Mouse (Mus musculus) c-Kit-positive CD71-positive TER-119-positive erythroid progenitor cells, embryonic 14.5 days (primary cell): ENCODE measurements around the gene E130114P18Rik.

ENCODE experiments used
- DNase-seq: peaks from one replicate; pipeline ENCODE4 v3.0.0-alpha.2; 2013; ENCODE audit warnings: low spot score

E130114P18Rik gene

DNA sequence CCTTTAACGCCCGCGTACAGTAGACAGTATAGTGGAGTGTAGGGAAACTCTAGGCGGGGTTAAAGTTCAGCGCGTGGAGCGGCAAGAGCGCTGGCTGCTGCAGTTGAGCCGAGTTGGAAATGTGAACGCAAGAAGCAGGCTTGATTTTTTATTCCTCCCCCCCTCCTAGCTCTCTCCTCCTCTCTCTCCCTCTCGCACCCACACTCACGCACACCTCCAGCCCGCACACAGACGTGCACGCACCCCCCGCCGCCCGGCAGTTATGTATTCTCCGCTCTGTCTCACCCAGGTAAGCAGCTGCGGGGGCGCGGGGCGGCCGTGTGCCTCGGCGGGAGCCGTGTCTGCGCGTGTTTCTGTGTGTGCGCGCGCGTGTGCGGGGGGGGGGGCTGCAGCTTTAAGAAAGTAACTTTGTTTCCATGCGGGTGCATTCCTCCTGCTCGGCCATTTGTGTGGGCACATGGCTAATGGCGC, at the start of gene E130114P18Rik:
TSS of gene E130114P18Rik (minus strand) at position 373 of the 471 bp plus-strand sequence.
- DNase-seq: no peak

DNA sequence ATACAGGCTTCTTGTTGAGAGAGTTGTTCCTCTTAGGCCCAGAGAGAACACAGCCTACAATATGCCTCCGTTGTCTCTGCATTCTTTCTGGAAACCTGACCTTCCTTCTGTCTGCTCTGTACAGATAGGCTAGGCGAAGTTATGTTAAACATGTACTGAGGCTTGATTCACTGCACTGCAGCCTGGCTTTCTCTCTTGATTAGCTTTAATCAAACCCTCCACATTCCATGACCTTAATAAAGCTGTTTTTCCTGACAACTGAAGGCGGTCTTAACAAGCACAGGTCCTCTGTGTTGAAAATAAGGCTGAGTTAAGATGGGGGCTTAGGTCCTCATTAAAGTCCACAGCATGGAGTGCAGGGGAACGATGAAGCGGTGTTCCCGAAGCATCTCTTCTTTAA, 49.2 kb upstream of the E130114P18Rik start:
- no peak for DNase-seq

DNA sequence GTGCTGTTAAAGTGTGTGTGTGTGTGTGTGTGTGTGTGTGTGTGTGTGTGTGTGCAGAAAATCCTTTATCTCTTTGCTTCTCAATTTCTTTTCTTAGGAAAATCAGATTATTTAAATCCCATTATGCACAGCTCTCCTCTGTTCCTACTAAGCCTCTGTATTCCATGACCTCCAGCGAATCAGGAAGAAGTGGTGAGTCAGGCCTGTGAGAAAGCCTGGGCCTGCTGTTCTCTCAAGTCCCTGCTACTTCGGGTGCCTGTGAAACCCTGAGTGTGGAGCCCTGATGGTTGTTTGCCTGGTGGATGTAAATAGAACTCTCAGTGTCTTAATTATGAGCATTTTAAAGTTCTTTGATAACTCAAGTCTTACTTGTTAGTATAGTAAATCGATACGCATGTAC, 48.0 kb upstream of the E130114P18Rik start:
- DNase-seq: no peak

DNA sequence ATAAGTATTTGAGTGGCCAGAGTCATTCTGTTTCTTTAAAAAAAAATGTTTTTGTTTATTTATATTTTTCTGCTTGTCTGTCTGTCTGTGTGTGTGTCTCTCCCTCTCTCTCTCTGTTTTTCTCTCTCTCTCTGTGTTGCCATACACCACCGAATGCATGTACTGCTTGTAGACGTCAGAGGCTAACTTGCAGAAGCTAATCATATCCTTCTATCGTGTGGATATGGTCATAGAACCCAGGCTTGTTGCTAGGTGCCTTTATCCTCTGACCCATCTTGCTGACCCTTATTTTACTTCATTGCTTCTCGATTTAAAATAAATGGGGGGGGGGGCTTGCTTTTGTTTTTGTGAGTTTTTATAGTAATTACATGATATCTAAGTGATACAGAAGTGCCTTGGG, 47.6 kb upstream of the E130114P18Rik start:
- DNase-seq: no peak

DNA sequence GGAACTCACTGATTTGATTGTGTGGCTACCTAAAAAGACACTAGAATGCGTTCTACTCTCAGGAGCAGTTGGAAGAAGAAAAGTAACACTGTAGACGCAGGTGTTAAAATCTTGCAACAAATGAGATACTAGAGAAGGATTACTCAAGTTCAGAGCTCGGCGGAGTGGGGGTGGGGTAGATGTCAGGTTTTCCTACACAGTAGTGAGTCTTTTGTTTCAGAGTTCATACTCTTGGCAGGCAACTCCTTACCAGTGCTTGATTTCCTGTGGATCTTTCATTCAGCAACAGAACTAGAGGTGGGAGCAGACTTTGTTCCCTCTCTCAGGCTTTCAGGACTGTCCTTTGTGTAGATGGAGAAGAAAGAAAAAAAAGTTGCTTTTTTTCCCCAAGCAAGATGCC, 46.6 kb upstream of the E130114P18Rik start:
- DNase-seq: no peak

DNA sequence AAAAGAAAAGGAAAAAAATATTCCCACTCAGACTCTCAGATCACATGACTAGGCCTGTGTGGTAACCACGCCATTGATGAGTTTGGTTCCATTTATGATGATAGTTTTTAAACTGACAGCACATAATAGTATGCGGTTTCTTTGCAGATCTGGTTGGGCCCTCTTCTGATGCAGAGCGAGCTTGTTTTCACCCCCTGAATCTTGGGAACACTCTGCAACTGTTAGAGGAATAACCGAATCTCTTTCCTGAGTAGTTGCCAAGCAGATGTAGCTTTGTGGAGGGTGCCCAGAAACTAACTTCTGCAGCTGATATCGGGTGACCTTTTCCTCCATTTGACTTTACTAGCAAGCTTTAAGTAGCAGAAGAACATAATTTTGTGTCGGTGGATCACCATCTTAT, 45.6 kb upstream of the E130114P18Rik start:
- no peak for DNase-seq

DNA sequence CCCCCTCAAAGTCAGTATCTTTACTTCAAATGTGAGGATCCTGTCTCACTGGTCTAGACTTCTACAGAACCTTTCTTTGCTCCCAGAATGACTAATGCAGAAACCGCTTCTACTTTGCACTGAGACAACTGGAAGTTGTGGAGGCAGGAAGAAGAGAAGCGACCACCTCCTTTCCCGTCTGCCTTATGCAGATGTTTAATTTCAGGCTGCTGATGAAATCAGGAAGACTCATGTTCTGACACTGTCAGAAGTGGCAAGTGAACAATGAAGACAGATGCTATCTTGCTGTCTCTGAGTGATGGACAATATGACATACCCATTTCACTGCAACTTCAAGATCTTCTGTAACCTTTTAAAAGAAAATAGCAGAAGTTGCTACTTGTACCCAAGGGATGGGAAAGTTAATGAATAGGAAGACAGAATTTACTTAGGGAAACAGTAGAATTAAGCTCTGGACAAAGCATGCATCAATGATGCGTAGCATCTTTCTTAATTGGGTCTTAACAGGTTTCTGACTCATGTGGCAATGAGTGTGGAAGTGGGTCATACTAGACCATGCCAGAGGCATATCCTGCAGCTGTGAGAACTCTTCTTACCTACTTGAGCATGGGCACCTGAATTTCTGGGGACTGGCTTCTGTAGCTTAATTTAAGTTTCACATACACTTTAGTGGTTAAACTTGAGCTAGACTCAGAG, 43.8 kb upstream of the E130114P18Rik start:
- no peak for DNase-seq

DNA sequence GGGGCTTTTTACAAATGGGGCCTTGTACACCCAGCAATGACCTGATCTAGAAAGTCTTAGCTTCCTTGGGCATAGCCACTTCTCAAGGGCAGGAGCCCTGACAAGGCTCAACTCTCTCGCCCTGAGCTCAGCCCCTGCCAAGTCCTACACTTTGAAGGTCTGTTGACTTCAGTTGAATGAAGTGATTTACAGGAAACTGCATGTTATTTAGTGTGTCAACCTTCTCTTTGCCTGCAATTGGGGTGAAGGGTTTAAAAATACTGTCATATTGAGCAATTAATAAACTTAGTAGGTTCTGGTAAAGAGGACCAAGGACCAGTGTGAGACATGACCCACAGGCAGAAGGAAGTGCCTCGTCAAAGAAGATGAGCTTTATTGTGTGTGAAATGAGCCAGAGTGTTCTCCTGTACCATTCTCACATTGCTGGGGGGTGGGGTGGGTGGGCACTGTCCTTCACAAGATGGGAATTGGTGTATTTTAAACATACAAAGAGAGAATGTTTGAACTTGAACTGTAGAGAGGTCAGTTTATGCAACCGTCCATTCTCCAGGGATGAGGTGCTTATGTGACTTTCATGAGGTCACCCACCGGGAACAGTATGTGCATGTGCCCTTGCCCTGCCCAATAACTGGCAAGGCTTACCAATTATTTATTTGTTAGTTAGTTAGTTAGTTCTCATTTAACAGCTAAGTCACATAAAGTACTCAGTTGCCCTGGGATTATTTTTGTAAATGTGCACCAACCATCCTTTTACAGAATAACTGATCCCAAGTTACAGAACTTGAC, 42.8 kb upstream of the E130114P18Rik start:
- no peak for DNase-seq

DNA sequence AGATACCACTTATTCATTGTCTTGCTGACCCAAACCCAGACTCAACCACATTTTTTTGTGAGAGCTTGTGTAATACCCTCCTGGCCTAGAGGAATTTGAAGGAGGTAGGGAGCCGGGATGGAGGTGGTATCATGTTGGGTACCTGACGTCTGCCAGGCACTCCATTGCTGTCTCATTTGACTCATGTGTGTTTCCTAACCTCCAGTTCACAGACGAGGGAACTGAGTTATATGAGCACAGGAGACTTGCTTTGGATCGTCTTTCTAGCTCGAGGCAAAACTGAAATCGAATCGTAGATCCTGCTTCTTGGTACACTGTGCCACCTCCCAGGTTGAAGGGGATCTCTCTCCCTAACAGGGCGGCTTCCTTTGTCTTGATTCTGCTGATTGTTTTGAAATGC, 41.2 kb upstream of the E130114P18Rik start:
- no peak for DNase-seq

DNA sequence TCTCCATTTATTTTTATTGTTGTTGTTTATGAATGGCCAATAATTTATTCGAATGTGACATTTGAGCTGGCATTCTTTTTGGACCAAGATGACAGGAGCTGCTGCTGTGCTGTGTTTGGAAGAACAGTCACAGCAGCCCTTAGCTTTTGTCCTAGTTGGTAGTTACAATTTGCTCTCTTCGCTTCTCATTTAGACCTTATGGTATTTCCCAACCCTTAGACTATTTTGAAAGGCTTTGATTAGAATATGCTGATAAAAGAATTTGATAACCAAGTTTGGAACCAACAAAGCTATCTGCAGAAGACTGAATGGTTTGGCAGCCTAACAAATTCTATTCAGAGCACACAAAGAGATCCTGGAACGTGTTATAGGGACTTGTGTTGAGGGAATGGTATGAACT, 40.6 kb upstream of the E130114P18Rik start:
- DNase-seq: no peak

DNA sequence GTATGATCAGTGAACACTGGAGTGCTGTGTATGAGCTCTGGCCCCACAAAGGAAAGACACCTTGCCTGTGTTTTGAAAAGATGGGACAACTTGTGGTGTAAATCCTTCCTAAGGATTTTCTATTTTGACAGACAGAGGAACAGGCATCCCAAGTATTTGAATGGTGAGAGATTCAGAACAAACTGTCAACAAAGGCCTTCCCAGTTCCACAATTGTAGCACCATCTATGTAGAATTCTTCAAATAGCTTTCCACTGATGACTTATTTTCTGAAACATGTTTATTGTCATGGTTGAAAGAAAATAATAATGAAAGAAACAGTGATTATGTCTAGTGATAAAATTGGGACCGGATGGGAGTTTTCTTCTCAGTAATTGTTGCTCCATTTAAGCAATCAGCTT, 39.9 kb upstream of the E130114P18Rik start:
- DNase-seq: no peak

DNA sequence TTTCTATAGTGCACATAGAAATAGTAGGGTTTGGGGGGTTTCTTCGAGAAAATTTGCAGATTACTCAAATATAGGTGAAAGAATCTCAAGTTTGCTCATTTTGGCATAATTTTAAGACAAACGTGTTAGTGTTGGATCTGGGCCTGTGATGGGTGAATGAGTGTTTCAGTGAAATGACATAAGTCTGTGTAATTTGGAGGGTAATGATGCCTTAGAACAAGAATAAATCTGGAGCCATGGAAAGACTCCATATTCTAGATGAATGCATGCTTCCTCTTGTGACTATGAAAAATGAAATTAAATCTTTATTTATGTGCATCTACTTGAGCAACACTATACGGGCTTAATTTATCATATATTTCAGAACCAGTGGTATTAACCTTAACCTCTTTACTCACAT, 38.9 kb upstream of the E130114P18Rik start:
- no peak for DNase-seq

DNA sequence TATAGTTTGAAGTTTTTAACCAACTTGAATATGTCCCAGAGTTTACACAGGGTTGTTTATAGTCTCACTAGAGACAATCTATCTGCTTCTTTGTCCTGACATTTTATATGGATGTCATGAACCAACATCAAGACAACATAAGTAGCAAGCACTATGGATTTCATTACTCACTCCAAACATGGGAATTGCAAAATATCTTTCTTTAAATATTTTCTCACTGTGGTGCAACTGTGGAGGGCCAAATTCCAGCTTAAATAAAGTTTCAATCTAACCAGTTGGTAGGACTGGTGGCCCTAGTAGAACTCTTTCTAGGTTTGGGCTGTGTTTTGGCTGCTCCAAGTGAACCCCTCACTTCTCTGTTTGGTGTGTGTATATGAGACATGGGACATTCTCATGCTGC, 38.1 kb upstream of the E130114P18Rik start:
- DNase-seq: no peak

DNA sequence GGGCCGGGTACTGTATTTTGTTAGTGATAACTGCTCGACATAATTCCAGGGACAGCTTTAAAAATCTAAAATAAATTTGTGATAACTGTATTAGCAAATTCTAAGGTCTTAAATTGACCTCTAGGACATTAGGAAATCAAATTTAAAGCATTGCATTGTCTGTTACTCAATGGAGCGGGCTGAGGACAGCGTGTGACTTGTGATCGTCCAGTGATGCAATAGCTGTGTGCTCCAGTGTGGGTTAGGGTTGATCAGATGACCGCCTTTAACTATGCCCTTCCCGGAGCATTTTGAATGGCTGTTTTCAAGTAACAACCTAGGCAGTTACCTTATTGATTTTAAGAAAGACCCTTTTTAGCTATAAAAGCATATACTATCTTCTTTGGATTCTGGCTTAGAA, 36.6 kb upstream of the E130114P18Rik start:
- DNase-seq: no peak

DNA sequence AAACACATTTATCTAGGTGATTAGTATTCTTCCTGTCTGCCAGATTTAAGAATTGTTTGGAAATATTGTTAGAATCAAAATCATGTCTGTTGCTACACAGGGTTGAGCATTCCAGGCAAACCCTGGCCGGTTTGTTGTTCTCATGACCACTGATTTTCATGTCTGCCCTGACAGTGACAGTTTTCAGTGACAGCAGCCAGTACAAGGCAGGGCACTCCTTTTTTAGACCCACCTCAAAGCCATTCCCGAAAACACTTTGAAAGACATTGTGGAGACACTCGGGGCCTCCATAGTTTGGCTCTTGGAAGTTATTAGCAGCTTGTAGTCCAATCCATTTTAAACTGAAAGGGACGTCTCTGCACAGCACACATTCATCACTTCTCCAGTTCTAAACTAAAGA, 36.1 kb upstream of the E130114P18Rik start:
- no peak for DNase-seq

DNA sequence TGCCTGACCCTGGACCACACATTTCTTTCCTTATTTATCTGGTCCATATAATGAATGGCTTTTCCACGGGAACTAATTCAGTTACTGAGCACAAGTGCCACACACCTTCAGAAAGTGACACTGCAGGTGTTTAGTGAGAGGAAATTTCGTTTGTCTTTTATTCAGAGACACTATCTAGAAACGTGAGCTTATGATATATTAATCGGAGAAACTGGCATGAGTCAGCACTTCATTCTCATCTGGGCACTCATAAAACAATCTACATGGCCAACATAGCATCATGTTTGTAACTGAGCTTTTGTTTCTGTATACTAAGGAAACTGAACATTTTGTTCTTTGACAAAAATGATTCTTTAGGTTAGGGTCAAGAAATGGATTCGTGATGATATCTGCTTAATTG, 35.2 kb upstream of the E130114P18Rik start:
- no peak for DNase-seq

DNA sequence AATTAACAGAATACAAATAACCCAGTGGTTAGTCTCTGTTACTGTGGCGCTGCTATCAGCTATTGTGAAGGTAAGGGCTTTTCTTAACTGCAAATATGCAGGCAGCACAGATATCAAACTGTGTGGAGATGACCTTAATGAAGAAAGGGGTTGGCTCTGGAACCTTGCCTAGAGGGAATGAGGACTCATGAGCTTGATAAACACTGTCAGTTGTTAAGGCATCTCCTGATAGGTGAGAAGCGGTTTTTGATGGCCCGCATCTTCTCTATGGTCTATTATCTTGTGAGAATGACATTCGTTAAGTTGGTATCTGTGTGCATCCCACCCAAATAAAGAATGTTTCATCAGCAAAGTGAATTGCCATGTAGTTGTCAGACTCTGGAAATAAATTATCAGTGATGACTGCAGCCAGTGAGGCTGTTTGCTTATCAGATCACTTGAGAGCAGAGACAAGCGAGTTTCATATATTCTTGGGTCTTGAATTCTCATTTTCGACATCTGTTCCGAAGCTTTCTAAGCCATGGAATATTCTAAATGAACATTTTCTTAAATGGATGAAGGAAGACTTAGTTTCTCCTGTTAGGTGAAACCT, 32.6 kb upstream of the E130114P18Rik start:
- no peak for DNase-seq

DNA sequence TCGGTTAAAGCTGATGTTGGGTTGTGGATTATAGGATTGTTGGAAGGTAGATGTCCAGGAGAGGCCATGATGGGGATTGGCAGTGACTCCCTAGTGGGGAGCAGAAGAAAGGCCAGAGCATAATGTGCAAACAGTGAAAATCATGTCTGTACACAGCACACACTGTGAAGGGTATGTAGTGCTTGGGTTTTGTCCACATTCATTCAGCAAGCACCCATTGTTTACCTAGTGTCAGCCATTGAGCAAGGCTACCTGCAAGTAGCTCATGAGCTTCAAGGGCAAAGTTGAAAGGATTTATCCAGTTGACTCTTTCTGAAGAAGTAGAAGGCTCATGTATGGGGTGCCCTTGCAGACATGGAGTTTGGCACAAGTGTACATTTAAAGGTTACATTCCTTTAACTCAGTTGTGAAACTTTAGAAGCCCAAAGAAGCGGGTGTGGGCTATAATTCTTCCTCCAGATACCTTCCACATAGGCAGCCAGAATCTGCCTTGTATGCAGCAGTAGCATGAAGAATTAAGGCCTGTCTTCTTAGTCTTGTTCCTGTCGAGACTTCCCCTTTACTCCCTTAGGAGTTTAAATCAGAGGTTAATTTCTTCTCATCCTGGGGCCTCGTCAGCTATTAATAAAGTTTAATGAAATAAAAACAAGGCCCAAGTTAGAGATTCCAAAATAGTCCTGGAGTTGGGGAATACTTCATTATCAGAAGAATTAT, 31.9 kb upstream of the E130114P18Rik start:
- DNase-seq: no peak

DNA sequence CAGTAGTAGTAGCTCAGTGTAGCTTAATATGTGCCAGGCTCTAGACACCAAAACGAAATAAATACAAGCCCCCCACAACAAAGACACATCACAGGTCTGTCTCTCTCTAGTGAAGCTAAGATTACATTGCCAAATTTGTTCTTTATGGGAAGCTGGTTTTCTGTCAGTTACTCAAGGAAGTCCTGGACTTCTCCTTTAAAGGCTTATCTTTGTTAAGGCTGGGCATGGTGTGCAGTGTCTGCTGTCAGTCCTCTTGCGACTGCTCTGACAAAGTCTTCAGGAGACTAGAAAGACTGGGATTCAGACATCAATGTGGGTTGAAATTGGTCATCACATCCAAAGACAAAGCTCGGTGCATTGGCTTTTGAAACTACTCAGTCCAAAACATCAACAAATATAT, 31.0 kb upstream of the E130114P18Rik start:
- no peak for DNase-seq

DNA sequence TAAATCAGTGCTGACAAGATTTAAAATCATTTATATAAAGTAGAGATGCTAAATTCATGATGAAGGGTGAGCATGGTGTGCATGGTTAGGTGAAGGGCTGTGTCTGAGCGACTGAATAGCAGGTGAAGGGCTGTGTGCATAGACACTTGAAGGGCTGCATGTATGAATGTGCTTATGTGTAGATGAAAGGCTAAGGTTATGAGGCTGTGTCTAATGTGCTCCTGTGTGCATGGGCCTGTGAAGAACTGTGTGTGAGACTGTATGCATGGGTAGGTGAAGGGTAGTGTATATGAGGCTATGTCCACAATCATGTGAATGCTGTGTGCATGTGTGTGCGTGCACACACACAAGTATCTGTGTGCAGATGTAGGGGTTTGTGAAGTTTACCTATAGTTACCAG, 29.0 kb upstream of the E130114P18Rik start:
- DNase-seq: no peak

DNA sequence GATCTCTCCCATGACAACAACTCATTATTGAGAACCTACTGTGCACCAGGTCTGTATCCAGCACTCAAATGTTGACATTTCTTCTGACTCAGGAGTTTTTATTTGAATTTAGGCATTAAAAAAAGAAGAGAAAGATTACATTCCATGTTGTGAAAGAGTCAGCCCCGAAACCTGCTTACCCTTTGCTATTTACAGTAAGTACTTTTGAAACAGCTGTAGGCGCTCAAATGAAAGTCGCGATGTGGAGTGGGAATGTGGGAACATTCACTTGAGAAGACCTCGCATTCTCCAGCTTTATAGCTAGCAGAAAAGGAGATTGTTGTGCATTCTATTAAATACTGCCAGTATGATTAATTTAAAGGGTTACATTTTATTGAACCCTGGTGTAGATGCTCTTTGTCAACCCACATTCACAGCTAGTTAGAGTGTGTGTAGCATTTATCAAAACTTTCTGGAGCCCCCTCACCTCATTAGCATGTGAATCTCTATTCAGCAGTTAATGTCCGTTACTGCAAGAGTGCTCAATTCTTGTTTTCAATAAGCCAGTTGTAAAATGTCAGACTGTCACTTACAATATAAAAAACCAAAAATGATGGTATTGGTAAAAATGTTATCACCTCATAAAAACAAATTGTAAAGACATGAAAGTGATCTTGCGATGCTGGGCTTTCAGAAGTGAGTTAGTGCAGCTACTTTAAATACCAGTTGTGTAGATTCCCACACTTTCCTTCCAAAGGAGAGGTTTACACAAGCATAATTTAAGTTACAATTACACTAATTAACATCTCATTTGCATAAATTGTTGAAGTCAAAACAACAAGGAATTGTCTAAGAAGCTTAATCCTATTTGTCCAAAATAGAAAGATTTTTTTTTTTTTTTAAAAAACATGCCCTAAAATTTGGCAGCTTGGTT, 28.3 kb upstream of the E130114P18Rik start:
- DNase-seq: no peak
